Mouse (Mus musculus): Measurements from ENCODE around the gene Ank. TPM values are rescaled to one million over a fixed set of nuclear protein-coding genes. Genes with fewer than 3 reads are reported as not detected.

Gene Ank
- total RNA-seq, 1 experiment, result 12.0 TPM

- H3K36me3 ChIP-seq (ENCODE audit: control insufficient read depth, insufficient read depth, low read length, poor library complexity, severe bottlenecking), result no peaks in the 10 kb centered on the region; the same call in 1 of the 2 replicates
- no peak for DNase-seq (ENCODE audit: low read depth, low spot score)
- no peak overlapping the region for H3K9ac ChIP-seq (ENCODE audit: insufficient read depth, low read depth, low read length, poor library complexity, severe bottlenecking)
- in situ Hi-C loops (cut with MboI; ENCODE audit: low sequenced_read_pairs in 2 of 2, unreplicated experiment in 2 of 2), result loop anchor here (25.0 kb wide), 1 partner anchor 267 kb away; no protein-coding TSS in a partner anchor
- peaks cover 2 to 25% of the 10 kb centered on the region in 2 experiments; a peak in 3 of 4 replicates for H3K4me1 ChIP-seq (ENCODE audit: control insufficient read depth in 2 of 2, insufficient read depth in 2 of 2, low read length in 2 of 2, poor library complexity in 1 of 2)
- no peak overlapping the region for H3K27ac ChIP-seq (ENCODE audit: insufficient read depth, low read depth, low read length, poor library complexity, severe bottlenecking)
- no peak overlapping the region for H3K4me3 ChIP-seq (ENCODE audit: insufficient read depth in 1 of 2, low read depth in 1 of 2, low read length in 2 of 2, poor library complexity in 1 of 2, severe bottlenecking in 1 of 2)
- TF ChIP-seq CHD2 (IDR thresholded peaks at IDR 0.05; ENCODE audit: low read depth, low read length), result no peak
- TF ChIP-seq ZNF384 (IDR thresholded peaks at IDR 0.05; ENCODE audit: low read depth, low read length), result no peak
- no peak for TF ChIP-seq ZC3H11A (IDR thresholded peaks at IDR 0.05; ENCODE audit: borderline replicate concordance, low read depth, low read length)
- TF ChIP-seq MAFK (IDR thresholded peaks at IDR 0.05; ENCODE audit: insufficient read depth, low read depth, low read length), result no peak
- no peak for TF ChIP-seq HCFC1 (IDR thresholded peaks at IDR 0.05; ENCODE audit: borderline replicate concordance, insufficient read depth, low read length)
- H3K9me3 ChIP-seq (ENCODE audit: control insufficient read depth, insufficient read depth, low read depth, low read length), result no peaks in the 10 kb centered on the region
These were observed 112.4 kb downstream of the Ank start for GRCm38 (mm10) chr15:27578918-27579317.

DNA sequence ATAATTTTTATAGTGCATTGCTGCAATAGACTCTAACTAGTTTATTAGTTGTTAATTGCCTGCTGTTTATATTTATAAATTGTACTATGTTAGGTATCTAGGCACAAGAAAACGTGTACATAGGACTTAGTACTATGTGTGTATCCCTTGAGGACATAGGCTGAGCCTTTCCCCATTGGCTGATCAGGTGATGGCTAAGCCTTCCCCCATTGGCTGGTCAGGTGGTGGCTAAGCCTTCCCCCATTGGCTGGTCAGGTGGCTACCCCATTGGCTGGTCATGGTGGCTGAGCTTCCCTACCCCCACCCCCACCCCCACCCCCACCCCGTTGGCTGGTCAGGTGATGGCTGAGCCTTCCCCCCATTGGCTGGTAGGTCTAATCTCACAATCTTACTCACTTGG, 113.4 kb downstream of the Ank start:
- no peaks in the 10 kb centered on the region for H3K9me3 ChIP-seq (ENCODE audit: control insufficient read depth, insufficient read depth, low read depth, low read length)
- in situ Hi-C loops (cut with MboI; ENCODE audit: low sequenced_read_pairs in 2 of 2, unreplicated experiment in 2 of 2), result loop anchor here (25.0 kb wide), 1 partner anchor 268 kb away; no protein-coding TSS in a partner anchor
- no peak overlapping the region for H3K9ac ChIP-seq (ENCODE audit: insufficient read depth, low read depth, low read length, poor library complexity, severe bottlenecking)
- H3K4me1 ChIP-seq (ENCODE audit: control insufficient read depth in 2 of 2, insufficient read depth in 2 of 2, low read length in 2 of 2, poor library complexity in 1 of 2), result peaks cover 2 to 25% of the 10 kb centered on the region in 2 experiments; a peak in 3 of 4 replicates
- H3K36me3 ChIP-seq (ENCODE audit: control insufficient read depth, insufficient read depth, low read length, poor library complexity, severe bottlenecking), result no peaks in the 10 kb centered on the region; the same call in 1 of the 2 replicates
- no peak for DNase-seq (ENCODE audit: low read depth, low spot score)
- no peak overlapping the region for H3K27ac ChIP-seq (ENCODE audit: insufficient read depth, low read depth, low read length, poor library complexity, severe bottlenecking)
- no peak overlapping the region for H3K4me3 ChIP-seq (ENCODE audit: insufficient read depth in 1 of 2, low read depth in 1 of 2, low read length in 2 of 2, poor library complexity in 1 of 2, severe bottlenecking in 1 of 2)
- TF ChIP-seq MAFK (IDR thresholded peaks at IDR 0.05; ENCODE audit: insufficient read depth, low read depth, low read length) (no peak), ZC3H11A (IDR thresholded peaks at IDR 0.05; ENCODE audit: borderline replicate concordance, low read depth, low read length) (no peak), ZNF384 (IDR thresholded peaks at IDR 0.05; ENCODE audit: low read depth, low read length) (no peak), CHD2 (IDR thresholded peaks at IDR 0.05; ENCODE audit: low read depth, low read length) (no peak), HCFC1 (IDR thresholded peaks at IDR 0.05; ENCODE audit: borderline replicate concordance, insufficient read depth, low read length) (no peak)

DNA sequence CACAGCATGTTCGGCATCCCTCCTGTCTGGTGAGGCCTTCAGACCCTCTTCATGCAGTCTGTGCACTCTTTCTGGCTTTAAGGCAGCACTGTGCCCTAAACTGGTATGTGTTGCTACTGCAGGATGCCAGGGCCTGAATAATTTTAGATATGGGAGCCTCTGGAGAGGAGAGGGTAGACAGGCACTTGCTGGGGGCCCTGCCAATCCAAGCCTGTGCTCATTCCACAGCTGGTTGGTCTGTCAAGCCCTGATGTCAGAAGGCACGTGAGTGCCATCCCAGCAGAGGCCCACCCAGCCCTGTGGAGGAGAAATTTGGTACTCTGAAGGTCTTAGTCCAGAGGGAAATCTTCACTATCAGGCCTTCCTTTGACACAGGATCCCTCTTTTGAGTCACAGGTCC, 114.3 kb downstream of the Ank start:
- Histone ChIP-seq H3K27ac (ENCODE audit: insufficient read depth, low read depth, low read length, poor library complexity, severe bottlenecking) (no peak overlapping the region), H3K9ac (ENCODE audit: insufficient read depth, low read depth, low read length, poor library complexity, severe bottlenecking) (peak overlapping the region; percentile 21; the same call in 1 of the 2 replicates), H3K4me1 (ENCODE audit: control insufficient read depth in 2 of 2, insufficient read depth in 2 of 2, low read length in 2 of 2, poor library complexity in 1 of 2) (peaks cover 2 to 25% of the 10 kb centered on the region in 2 experiments; a peak in 3 of 4 replicates), H3K4me3 (ENCODE audit: insufficient read depth in 1 of 2, low read depth in 1 of 2, low read length in 2 of 2, poor library complexity in 1 of 2, severe bottlenecking in 1 of 2) (no peak overlapping the region), H3K36me3 (ENCODE audit: control insufficient read depth, insufficient read depth, low read length, poor library complexity, severe bottlenecking) (no peaks in the 10 kb centered on the region; the same call in 1 of the 2 replicates), H3K9me3 (ENCODE audit: control insufficient read depth, insufficient read depth, low read depth, low read length) (no peaks in the 10 kb centered on the region)
- in situ Hi-C loops (cut with MboI; ENCODE audit: low sequenced_read_pairs in 2 of 2, unreplicated experiment in 2 of 2), result loop anchor here (25.0 kb wide), 1 partner anchor 268 kb away; no protein-coding TSS in a partner anchor
- TF ChIP-seq MAFK (IDR thresholded peaks at IDR 0.05; ENCODE audit: insufficient read depth, low read depth, low read length) (no peak), ZNF384 (IDR thresholded peaks at IDR 0.05; ENCODE audit: low read depth, low read length) (no peak), HCFC1 (IDR thresholded peaks at IDR 0.05; ENCODE audit: borderline replicate concordance, insufficient read depth, low read length) (no peak), CHD2 (IDR thresholded peaks at IDR 0.05; ENCODE audit: low read depth, low read length) (no peak), ZC3H11A (IDR thresholded peaks at IDR 0.05; ENCODE audit: borderline replicate concordance, low read depth, low read length) (no peak)
- DNase-seq (ENCODE audit: low read depth, low spot score), result no peak

GRCm38 (mm10) chr15:27581640-27582039, 115.2 kb downstream of the Ank start:
- peaks cover 2 to 25% of the 10 kb centered on the region in 2 experiments; a peak in 3 of 4 replicates for H3K4me1 ChIP-seq (ENCODE audit: control insufficient read depth in 2 of 2, insufficient read depth in 2 of 2, low read length in 2 of 2, poor library complexity in 1 of 2)
- no peak for DNase-seq (ENCODE audit: low read depth, low spot score)
- no peaks in the 10 kb centered on the region for H3K9me3 ChIP-seq (ENCODE audit: control insufficient read depth, insufficient read depth, low read depth, low read length)
- no peak overlapping the region for H3K4me3 ChIP-seq (ENCODE audit: insufficient read depth in 1 of 2, low read depth in 1 of 2, low read length in 2 of 2, poor library complexity in 1 of 2, severe bottlenecking in 1 of 2)
- no peak overlapping the region for H3K9ac ChIP-seq (ENCODE audit: insufficient read depth, low read depth, low read length, poor library complexity, severe bottlenecking)
- TF ChIP-seq MAFK (IDR thresholded peaks at IDR 0.05; ENCODE audit: insufficient read depth, low read depth, low read length) (no peak), HCFC1 (IDR thresholded peaks at IDR 0.05; ENCODE audit: borderline replicate concordance, insufficient read depth, low read length) (no peak), ZNF384 (IDR thresholded peaks at IDR 0.05; ENCODE audit: low read depth, low read length) (no peak), ZC3H11A (IDR thresholded peaks at IDR 0.05; ENCODE audit: borderline replicate concordance, low read depth, low read length) (no peak), CHD2 (IDR thresholded peaks at IDR 0.05; ENCODE audit: low read depth, low read length) (no peak)
- no peaks in the 10 kb centered on the region; the same call in 1 of the 2 replicates for H3K36me3 ChIP-seq (ENCODE audit: control insufficient read depth, insufficient read depth, low read length, poor library complexity, severe bottlenecking)
- in situ Hi-C loops (cut with MboI; ENCODE audit: low sequenced_read_pairs in 2 of 2, unreplicated experiment in 2 of 2), result loop anchor here (25.0 kb wide), 1 partner anchor 269 kb away; no protein-coding TSS in a partner anchor
- peak overlapping the region; percentile 35; the same call in 1 of the 2 replicates for H3K27ac ChIP-seq (ENCODE audit: insufficient read depth, low read depth, low read length, poor library complexity, severe bottlenecking)

Data from ES-E14 (cell line).